Mouse (Mus musculus) gastrocnemius, postnatal 4 days (tissue): ENCODE data around the gene Sstr3. TPM values are rescaled to one million over a fixed set of nuclear protein-coding genes. Genes with fewer than 3 reads are reported as not detected.
A peak's percentile ranks its signal among the peaks of the same experiment; 100 is the strongest.

Source experiments
- DNase-seq, 2 experiments: peaks; one replicate each; pipeline ENCODE4 v3.0.0; 2021 to 2022; ENCODE audit warnings: low spot score in 2 of 2, mixed read lengths in 2 of 2
- total RNA-seq, 2 experiments: library from RNA; stranded (reverse); gene quantifications; 2 replicates each; pipeline ENCODE4 v1.2.3; 2021

Sstr3 gene
- total RNA-seq, 2 experiments from 2014 or later, result 0.05 TPM; not detected in 1

DNA sequence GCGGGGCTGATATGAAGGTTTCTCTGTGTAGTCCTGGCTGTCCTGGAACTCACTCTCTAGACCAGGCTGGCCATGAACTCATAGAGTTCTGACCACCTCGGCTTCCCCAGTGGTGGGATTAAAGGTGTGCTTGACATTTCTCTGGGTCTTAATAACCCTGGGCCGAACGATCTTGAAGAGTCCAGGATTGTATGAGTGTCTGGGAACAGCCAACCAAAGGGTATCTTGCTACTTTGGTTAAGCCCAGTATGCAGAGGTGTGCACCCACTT lies 13.1 kb downstream of the Sstr3 start:
- DNase-seq, result no peak

DNA sequence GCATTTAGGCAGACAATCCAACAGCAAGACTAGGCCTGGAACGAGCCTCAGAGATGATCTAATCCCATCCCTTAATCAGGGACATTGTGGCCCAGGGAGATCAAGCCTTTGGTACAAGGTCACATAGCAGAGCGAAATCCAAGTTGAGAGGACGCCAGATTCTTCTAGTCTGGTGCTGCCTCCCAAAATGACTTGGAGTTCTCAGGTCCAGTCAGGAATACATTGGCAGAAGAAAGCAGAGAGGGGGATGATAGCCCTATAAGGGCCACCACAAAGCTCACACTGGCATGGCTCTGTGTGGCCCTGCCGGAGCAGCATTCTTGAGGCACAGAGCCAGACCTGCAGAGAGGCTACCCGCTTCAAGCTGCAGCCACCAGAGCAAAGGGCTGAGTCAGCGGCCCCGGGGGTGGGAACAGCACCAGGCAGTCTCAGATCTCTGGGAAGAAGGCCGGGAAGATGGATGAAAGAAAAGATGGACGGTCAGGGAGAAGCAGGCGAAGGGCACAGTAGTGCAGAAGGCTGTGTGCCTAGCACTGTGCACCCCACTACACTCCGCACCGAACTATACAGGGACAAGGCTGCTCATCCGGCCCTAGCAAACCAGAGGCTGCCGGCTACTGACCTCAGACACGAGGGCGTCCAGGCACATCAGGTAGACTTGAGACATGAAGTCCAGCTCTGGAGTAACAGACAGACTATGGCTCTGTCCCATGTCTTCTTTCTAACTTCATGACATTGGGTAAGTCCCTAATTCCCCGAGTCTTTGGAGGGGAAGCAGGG lies 13.6 kb downstream of the Sstr3 start, which contains the start of gene C1qtnf6:
C1qtnf6 (minus strand) TSS at position 746 of the 780 bp plus-strand sequence.
- peak in 1 of 2 experiments; percentile 59 for DNase-seq

DNA sequence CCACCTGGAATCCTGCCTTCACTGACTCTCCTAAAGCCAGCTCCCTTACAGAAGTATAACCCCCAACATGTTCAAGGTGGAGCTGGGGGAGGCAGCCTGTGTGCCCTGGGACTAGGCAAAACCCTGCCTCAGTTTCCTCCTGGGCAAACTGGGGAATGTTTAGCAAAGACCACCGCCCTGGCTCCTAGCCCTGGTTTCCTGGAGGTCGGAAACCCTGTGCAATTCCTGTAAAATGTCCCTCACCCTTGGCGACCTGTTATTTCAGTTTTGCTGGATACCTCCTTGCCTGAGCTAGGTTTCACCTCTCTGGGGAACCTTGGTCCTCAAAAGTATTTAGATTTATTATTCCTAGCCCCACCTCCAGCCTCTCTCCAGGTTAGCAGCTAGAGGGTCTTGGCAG lies 14.3 kb downstream of the Sstr3 start:
- DNase-seq, result no peak

DNA sequence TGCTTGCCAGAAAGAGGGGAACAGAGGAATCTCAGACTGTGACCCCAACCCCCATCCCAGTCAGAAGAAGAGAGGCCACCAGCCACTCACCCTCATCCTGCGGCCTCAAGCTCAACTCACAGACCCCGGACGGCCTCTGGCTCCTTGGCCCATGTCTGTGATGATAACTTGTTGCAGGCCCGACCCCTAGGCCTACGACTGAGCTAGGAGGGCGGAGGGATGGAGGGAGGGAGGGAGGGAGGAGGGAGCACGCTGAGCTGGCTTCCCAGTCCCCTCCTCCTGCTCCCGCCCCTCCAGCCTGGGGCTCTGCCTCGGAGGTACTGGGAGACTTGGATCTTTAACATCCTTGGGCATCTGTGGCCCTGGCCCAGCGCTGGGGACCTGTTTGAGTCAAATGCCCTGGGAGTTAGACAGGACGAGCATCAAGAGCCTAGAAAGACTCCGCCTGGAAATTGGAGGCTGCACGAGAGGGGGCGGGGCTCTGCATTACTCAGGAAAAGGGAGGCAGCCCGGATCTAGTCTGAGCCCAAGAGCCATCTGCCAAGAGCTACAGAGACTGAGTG lies 15.0 kb downstream of the Sstr3 start:
- DNase-seq, result peak; percentile 50 to 75

DNA sequence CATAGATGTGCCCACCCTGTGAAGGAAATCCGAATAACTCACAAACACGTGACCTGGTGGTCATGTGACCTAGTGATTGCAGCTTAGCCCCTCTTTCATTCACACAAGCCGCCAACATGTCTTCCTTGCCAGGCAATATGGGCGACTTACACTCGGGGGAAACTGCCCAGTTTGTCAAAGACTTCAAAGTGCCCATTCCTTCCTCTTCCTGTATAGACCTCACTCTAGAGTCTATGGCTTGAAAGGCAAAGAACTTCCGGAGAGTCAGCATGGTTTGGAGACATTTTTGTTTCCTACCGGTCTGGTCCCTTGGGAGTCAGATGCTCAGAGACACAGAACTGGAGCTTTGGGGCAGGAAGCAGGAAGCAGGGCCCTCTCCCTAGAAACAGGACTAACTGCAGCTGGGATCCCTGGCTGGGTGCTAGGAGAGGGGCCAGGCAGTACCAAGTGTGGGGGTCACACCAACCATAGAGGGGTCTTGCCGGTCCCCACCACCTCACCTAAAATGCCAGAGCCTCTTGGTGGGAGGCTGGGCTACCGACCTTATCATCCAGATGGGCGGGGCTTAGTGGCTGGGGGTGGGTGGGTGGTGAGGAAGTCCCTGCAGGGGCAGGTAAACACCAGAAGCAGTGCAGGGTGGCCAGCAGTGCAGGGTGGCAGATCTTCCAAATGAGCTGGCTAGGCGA lies 15.6 kb downstream of the Sstr3 start:
- DNase-seq, result peak in 1 of 2 experiments; percentile 47

DNA sequence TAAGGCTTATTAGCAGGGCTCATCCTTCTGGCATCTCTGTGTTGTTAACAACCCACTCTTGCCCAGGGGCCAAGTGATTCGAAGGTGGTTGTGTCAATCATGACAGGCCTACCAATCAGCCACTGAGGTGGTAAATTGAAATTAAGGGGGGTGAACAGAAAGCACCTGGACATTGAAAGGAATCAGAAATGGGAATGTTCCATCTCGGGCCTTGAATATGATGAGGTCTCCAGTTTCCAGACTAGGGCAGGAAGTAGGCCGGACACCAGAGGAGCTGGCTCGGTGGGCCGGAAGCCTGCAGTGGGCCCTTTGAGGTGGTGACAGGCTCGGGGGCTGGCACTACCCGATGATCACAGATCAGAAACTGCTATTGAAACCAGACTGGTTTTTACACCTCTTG lies 16.5 kb downstream of the Sstr3 start:
- DNase-seq, result no peak

DNA sequence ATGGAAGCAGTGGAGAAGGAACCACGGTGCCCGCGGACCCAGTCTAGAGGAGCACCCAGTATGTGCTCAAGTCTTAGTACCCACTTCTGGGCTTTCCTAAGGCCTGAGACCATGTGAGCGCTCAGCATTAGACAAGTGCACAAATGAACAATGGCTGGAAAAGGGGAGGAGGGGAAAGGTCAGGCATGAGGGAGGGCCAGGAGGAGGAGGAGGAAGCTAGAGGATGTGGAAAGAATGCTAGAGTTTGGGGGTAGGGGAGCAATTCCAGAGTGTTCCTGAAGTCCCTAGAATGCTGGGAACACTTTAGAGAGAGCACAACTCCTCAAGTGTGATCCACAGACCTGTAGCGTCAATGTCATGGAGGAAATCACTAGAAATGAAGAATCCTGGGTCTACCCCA lies 20.3 kb downstream of the Sstr3 start:
- no peak for DNase-seq

DNA sequence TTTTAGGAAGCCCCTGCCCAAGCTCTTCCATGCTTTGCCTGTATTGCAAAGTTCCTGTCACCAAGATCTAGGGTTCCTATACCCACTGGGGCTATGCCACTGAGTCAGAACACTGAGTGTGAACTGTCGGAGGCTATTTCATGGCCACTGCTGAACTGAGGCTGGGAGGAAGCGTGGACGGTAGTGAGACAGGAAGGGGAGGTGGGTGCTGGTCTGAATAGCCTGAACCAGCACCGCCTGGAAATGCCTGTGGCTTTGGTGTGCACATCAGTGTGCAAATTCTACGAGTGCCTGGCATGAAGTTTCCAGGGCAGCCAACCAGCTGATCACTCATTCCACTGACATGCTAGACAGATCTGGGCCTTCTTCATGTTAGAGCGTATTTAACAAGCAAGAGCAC lies 22.6 kb downstream of the Sstr3 start:
- DNase-seq, result no peak

DNA sequence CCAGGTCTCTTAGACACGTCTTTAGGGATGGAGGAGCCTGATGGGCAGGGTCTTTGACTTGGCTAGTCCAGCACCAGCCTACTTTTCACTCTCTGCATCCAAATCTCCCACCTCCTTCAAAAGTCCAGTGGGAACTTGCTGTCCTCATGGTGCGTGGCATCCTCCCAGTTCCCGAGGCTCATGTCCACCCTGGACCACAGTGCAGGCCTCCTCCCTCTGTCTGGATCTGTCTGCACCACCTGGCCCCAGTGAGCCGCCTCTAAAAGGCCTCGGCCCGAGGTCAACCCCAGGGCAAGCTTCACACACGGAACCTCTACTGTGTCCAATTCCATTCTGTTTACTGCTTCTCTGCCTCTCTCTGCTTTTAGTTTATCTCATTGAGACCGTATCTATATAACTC lies 23.2 kb downstream of the Sstr3 start:
- no peak for DNase-seq

DNA sequence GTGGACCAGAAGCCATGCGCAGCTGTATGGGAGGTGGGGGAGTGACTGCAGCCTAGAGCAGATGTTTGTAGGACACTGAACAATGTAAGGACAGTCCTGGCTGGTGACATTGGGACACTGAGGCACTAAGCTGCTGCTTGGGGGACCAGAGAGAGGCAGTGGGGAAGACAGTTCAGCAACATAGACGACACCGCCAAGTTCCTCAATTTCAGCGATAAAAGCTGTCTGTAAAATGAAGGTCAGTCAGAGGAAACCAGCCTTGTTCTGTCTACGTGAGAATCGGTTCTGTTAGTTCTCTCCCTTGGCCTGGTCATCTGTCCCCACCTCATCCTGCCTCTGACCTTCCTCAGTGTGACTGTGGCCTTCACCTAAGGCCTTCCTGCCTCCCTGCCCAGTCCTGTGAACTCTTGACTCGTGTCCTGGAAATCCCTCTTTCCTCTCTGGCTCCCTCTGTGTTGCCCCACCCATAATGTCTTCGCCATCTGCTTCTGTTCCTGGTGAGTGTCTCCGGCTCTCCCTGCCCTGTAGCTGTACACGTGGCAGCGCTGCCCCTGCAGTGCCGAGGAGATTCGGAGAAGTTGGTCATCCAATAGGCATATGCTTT lies 24.3 kb downstream of the Sstr3 start:
- DNase-seq, result peak in 1 of 2 experiments; percentile 43

DNA sequence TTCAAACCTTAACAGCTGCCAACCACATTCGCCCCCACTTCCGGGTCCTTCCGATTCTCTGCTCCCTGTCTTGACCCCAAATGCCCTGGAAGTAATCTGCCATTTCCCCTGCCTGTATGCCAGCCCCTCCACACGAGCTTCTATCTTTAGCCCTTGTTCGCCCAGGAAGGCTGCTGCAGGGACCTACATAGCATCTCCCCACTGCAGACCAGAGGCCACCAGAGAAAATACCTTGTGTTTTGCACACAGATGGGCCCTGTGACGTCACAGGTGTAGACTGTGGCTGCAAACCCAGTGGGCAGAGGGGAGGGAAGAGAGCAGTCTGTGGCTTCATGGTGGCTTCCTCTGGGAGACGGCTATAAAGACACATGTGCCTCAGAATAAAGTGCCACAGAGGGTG lies 26.3 kb downstream of the Sstr3 start:
- no peak for DNase-seq

DNA sequence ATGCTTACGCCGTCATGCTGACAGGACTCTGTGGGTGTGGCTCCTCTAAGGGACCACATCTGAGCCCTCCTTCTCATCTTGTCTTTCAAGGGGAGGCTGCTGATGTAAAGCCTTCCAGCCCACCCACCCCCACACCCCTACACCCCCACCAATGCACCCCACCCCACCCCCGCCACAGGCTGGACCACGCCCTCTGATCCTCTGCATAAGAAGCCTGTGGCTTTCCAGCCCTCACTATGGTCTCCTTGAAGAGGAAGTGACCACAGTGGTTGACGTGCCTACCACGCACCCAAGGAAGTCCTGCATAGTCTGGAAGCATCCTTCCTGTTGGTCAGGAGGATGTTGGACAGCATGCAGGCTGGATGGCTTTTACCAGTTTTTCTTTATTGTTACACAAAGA lies 28.7 kb downstream of the Sstr3 start:
- DNase-seq, result no peak

DNA sequence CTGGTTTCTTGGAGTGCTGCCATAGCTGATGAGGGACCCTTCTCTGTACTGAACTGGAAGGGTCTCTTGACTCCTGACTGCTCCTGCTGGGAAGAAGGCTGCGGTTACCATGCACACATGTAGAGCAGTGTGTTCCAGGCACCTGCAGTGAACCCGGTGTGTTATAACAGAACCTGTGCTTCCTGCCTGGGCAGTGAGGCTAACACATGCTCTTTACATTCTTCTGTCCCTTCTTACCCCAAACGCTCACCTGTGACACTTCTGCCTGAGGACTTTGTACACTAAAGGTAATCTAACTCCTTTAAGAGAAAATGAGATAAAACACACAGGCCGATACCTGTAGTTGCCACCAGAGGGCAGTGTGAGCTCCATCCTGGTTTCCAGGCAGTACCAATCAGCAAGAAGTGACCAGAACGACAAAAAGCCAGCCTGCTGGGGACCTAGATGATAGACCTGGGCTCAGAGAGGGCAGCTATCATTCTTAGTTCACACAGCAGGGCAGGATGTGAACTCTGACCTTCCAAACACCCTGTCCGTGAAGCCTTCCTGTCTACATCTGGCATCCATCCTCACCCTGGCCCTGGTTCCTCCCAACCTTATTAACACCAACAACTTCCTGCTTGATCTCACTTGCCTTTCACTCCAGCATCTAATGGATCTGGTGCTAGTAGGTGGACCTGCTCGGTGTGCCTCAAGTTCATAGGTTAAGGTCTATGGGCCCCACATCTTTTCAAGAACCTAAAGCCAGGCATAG lies 29.9 kb downstream of the Sstr3 start:
- DNase-seq, result peak; percentile 57 to 74

DNA sequence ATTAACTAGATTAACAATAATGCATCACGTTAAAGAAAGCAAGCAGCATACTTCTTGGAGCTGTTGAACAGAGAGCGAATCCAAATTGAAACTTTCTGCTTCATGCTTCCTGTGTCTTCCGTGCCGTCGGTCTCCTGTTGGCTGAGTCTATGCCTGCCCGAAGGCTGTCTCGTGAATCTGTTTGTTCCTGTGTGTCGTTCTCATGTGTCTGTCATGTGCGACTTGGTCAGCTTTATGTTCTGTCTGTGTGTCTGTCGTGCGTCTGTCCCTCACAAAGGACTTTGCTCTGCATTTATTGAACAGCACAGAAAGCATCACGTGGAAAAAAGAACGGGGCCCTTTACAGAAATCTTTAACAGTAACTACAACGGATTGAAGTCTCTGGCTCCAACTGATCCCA lies 31.5 kb downstream of the Sstr3 start:
- no peak for DNase-seq

DNA sequence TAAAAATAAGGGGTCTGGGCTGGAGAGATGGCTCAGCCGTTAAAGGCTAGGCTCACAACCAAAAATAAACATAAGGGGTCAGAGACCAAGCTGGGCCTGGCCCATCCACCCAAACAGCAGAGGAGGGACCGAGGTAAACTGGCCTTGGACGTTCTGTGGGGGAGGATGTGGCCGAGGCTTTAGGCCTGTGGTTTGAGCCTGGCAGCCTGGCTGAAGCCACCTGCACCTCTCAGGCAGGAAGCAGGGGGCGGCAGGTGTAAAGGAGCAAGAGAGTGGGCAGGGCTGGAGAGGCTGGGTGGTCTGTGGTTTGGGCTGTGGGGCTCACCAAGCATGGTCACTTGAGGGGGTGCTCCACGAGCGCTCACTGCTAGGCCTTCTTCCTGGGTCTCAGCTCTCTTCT lies 32.5 kb downstream of the Sstr3 start:
- no peak for DNase-seq

DNA sequence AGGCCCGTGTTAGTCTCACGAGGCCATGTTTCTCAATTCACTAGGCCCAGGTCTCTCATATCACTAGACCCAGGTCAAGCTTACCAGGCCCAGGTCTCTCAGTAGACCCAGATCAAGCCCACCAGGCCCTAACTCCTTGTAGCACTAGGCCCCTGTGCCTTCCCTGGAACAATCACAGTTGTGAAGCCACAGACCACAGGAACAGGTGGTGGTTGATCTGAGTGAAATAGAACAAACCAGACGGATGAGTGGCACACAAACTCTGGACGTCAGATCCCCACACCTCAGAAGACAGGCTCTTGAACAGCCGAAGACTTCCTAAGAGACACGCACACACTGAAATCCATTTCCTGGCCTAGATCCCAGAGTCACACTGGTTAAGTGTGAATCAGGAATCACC lies 33.7 kb downstream of the Sstr3 start:
- DNase-seq, result no peak

DNA sequence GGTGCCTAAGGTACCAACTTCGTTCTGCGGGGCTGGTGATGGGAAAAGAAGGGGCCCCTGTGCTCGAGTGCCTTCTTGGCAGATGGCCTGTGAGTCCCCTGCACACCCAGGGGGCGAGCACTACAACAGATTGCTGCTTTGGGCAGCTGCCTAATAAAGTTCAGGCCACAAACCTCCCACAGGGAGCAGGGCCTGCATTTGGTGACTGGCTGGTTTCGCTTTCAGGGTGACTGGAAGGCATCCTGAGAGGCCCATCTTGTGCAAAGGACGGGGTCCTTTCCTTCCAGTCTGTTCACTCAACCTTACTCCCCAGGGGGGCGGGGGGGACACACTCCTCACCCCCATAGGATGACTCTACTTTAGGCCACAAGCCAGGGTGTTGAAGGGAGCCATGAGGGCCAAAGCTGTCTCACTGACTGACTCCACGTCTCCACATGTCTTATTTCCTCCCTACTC lies 34.3 kb downstream of the Sstr3 start:
- DNase-seq, result no peak

DNA sequence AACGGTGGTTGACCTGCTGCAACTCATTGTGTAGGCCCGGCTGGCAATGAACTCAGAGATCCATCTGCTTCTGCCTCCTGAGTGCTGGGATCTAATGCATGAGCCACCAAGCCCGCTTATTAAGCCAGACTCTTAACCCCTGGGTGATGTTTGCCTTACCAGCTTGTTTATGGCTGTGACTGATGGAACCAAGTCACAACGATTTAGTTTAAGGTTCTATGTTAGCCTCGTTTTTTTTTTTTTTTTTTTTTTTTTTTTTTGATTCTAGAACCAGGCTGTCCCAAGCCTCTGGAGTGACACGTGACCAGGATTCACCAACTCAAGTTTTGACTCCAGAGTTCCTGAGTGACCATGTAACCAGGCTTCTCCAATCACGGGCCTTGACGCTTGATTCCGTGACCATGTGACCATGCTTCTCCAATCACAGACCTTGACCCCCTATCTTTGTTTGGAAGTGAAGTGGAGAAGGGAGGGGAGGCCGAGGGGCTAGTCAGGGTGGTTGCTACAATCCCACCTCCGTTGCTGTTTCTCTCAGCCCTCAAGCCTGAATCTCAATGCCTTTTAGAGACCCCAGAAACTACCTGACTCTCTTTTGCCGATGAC lies 35.1 kb downstream of the Sstr3 start:
- no peak for DNase-seq

DNA sequence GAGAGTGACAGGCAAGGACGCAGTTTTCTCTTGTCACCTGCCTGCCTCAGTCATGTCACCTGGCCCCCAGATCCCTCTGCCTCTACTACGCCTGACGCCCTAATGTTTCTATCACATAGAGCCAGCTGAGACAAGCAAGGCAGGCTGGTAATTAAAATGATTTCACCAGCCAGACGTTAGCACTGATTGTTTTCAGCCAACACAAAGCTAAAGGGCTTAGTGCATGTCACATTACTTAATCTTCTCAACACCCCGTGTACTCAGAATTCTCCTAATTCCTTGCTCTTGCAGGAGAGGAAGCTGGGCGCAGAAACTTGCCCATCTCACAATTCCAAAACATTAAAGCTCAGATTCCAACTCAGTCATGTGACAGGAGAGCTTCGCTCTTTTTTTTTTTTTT lies 36.0 kb downstream of the Sstr3 start:
- DNase-seq, result no peak

DNA sequence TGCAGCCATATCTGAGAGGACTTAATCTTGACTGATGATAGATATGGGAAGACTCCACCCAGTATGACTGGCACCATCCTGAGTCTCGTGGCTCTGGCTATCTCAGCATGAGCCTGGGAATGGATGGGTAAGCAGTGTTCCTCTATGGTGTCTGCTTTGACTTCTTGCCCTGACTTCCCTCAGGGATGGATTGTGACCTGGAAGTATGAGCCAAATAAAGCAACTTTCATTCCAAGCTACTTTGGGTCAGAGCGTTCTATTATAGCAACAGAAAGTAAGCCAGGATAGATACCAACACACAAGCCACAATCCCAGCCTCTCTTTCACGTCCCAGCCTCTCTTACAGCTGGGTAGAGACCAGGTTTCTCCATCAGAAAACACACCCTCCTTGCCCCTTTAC lies 38.9 kb downstream of the Sstr3 start:
- DNase-seq, result no peak

DNA sequence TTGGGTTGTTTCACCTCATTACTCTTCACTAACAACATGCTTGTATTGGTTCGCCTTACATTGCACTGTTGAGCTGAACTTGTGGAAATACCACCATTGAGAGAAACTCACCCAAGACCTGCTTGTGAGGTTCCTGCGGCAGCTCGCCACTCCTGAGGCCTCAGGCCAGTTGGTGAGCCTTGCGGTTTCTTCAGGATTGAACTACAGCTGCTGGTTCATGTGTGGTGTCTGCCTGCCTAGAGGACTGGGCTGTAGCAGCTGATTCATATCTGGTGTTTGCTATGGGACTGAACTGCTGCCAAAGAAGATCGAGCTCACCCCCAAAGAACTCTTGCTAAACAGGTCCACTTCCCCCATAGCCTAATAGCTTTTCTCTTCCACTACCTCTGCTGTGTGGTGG lies 39.7 kb downstream of the Sstr3 start:
- DNase-seq, result no peak
